Mouse (Mus musculus): ENCODE data around the gene Gm128.

- TF ChIP-seq EP300 (IDR thresholded peaks at IDR 0.05; ENCODE audit: low read depth), result no peak
- no peak for TF ChIP-seq CTCF (IDR thresholded peaks at IDR 0.05; ENCODE audit: low read depth)
These were observed 9.5 kb upstream of the Gm128 start, which contains the start of gene Bnipl for GRCm38 (mm10) chr3:95250783-95251424.

Data from liver, embryonic 14.5 days (tissue).